Mouse (Mus musculus) stomach, postnatal 0 days (tissue): ENCODE measurements around the gene Zfp740.

ENCODE experiments used
- CTCF ChIP-seq: IDR thresholded peaks from 2 replicates; pipeline ENCODE4 v1.5.1; 2016; ENCODE audit warnings: antibody characterized with exemption, low read depth, mild to moderate bottlenecking, moderate library complexity
- EP300 ChIP-seq: optimal IDR thresholded peaks from 2 replicates; pipeline ENCODE3; 2016; ENCODE audit warnings: antibody characterized with exemption

GRCm38 (mm10) chr15:102194439-102194838 lies 8.6 kb upstream of the Zfp740 start:
- no peak for TF ChIP-seq CTCF
- no peak for TF ChIP-seq EP300
